In the genomic region with DNA sequence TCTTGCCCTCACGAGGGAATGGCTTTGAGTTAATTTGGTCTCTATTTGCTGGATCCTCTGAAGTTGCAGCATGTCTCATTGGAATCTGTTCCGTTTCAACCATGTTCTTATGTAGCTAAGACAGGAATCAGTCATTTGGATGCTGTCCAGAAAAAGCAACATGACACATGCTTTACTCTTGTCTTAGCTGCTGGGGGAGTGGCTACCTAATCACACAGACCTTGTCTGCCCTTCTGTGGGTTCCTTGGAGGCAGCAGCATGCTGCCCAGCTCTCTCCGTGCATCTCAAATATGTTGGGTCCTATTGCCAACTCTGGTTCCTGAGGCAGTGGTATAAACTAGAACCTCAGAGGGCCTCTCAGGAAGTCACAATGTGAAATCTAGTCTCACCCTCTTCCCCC, we compare ENCODE assay signal across 22 mouse cellular contexts. TPM values are rescaled to one million over a fixed set of nuclear protein-coding genes. Genes with fewer than 3 reads are reported as not detected.
DNase-seq lines count a peak whose midpoint lies in the region; ATAC-seq lines count a peak whose summit lies in the region.
"Had no signal": no experiment of that assay in that cellular context is flagged by ENCODE, and none has a peak within 500 bp of the region (broad histone marks: within the 10 kb centered on the region; RNA-seq: fewer than 3 reads in every experiment).

No protein-coding gene starts in this region.

- no peak for ATAC-seq in kidney, embryonic 14.5 days (ENCODE audit: low FRiP score, low TSS enrichment)
- ATAC-seq in hematopoietic stem cell, adult 5-6 weeks (replicated peaks in 1 of 2; ENCODE audit: insufficient read depth in 1 of 2, low FRiP score in 2 of 2, low TSS enrichment in 1 of 2, low read depth in 1 of 2, poor library complexity in 2 of 2, severe bottlenecking in 2 of 2), result peak; percentile 33 to 49; a peak in 3 of 4 replicates
- ATAC-seq: forebrain, embryonic 13.5 days; midbrain, embryonic 15.5 days had no signal

- no peaks in the 10 kb centered on the region for H3K27me3 ChIP-seq in heart, embryonic 10.5 days (ENCODE audit: insufficient read depth, poor library complexity, severe bottlenecking)
- H3K27me3 ChIP-seq in kidney, embryonic 14.5 days (ENCODE audit: control insufficient read depth, insufficient read depth, low read length), result no peaks in the 10 kb centered on the region
- H3K27me3 ChIP-seq: forebrain, embryonic 13.5 days; liver, embryonic 15.5 days; midbrain, embryonic 15.5 days; neural tube, embryonic 13.5 days had no signal

- no peaks in the 10 kb centered on the region for H3K9me3 ChIP-seq in heart, embryonic 10.5 days
- H3K9me3 ChIP-seq in kidney, embryonic 14.5 days (ENCODE audit: control insufficient read depth, low read length), result no peaks in the 10 kb centered on the region
- H3K9me3 ChIP-seq: forebrain, embryonic 13.5 days; G1E; liver, embryonic 15.5 days; midbrain, embryonic 15.5 days; neural tube, embryonic 13.5 days had no signal

- intact Hi-C loops in heart, postnatal 36 days (cut with DNase I), result no loop called here

- no peaks in the 10 kb centered on the region for H3K36me3 ChIP-seq in heart, embryonic 10.5 days
- H3K36me3 ChIP-seq in kidney, embryonic 14.5 days (ENCODE audit: control insufficient read depth, insufficient read depth, low read length), result no peaks in the 10 kb centered on the region
- H3K36me3 ChIP-seq: G1E; liver, embryonic 15.5 days; midbrain, embryonic 15.5 days; neural tube, embryonic 13.5 days had no signal

- H3K4me1 ChIP-seq in heart, embryonic 10.5 days, result peaks cover 12% of the 10 kb centered on the region
- no peaks in the 10 kb centered on the region for H3K4me1 ChIP-seq in kidney, embryonic 14.5 days (ENCODE audit: control insufficient read depth, insufficient read depth, low read length)
- H3K4me1 ChIP-seq: forebrain, embryonic 13.5 days; midbrain, embryonic 15.5 days; neural tube, embryonic 13.5 days had no signal

- no peak overlapping the region for H3K4me2 ChIP-seq in kidney, embryonic 14.5 days (replicated peaks; ENCODE audit: low read depth, low read length)
- H3K4me2 ChIP-seq: forebrain, embryonic 13.5 days; liver, embryonic 15.5 days; midbrain, embryonic 15.5 days; neural tube, embryonic 13.5 days had no signal

- peak; percentile 77 for DNase-seq in heart, embryonic 10.5 days (ENCODE audit: low spot score)
- DNase-seq in heart, postnatal 36 days, result no peak
- DNase-seq in kidney, postnatal 36 days, result no peak
- peak; percentile 92 for DNase-seq in 416B (ENCODE audit: low read depth)
- no peak for DNase-seq in spleen, adult 12 weeks (ENCODE audit: low spot score)
- no peak for DNase-seq in frontal cortex, postnatal 36 days (ENCODE audit: low spot score in 2 of 2)
- DNase-seq: cerebellum, adult 9-11 months; gastrocnemius, adult 2 months; kidney, adult 8-10 months; layer of hippocampus, adult 9-11 months; right cerebral cortex, adult 18-20 months had no signal

- 33% methylated on average over 3 of the region's 3 CpGs for WGBS in heart, embryonic 10.5 days
- WGBS in kidney, embryonic 14.5 days, result 53% methylated on average over 3 of the region's 3 CpGs

- H3K27ac ChIP-seq in heart, embryonic 10.5 days, result no peak overlapping the region
- peak overlapping the region; percentile 30; the same call in 1 of the 2 replicates for H3K27ac ChIP-seq in kidney, embryonic 14.5 days (ENCODE audit: low read depth, low read length)
- H3K27ac ChIP-seq: forebrain, embryonic 13.5 days; gastrocnemius, adult 2 months; liver, embryonic 15.5 days; midbrain, embryonic 15.5 days; neural tube, embryonic 13.5 days had no signal

- H3K9ac ChIP-seq in kidney, embryonic 14.5 days (ENCODE audit: low read depth, low read length), result no peak overlapping the region
- H3K9ac ChIP-seq: forebrain, embryonic 13.5 days; liver, embryonic 15.5 days; midbrain, embryonic 15.5 days; neural tube, embryonic 13.5 days had no signal

- no peak overlapping the region for H3K4me3 ChIP-seq in heart, embryonic 10.5 days
- no peak overlapping the region for H3K4me3 ChIP-seq in kidney, embryonic 14.5 days (ENCODE audit: low read length)
- H3K4me3 ChIP-seq: forebrain, embryonic 13.5 days; gastrocnemius, adult 2 months; liver, embryonic 15.5 days; midbrain, embryonic 15.5 days; neural tube, embryonic 13.5 days had no signal

RNA-seq across cellular contexts. Expression of gene Gm13691, which starts 28.0 kb away (rescaled TPM):
- polyA plus RNA-seq in heart, embryonic 10.5 days (2016; fragmentation: Nextera tagmentation; extraction: Ambion mirVana), result not detected in 2 replicates
- total RNA-seq in heart, postnatal 36 days (2021), result 1 to 10 TPM in 1 of 2 experiments, under 1 TPM in 1; 0.76 to 1.1 TPM
- polyA plus RNA-seq in kidney, embryonic 14.5 days (2014; fragmentation: Nextera tagmentation; extraction: Ambion mirVana), result not detected in 2 replicates
- total RNA-seq in hematopoietic stem cell, adult 5-6 weeks (2017), result not detected in 2 replicates
- polyA plus RNA-seq: C2C12; embryonic facial prominence, embryonic 11.5 days; forebrain, embryonic 13.5 days; G1E; hindbrain, embryonic 11.5 days; liver, embryonic 15.5 days; midbrain, embryonic 15.5 days; neural tube, embryonic 13.5 days; thymus, postnatal 0 days had no signal

RNA-seq across cellular contexts. Expression of gene Gm13697, which starts 33.8 kb away (rescaled TPM):
- not detected in 2 replicates for polyA plus RNA-seq in heart, embryonic 10.5 days (2016; fragmentation: Nextera tagmentation; extraction: Ambion mirVana)
- total RNA-seq in heart, postnatal 36 days (2021), result 1 to 10 TPM in 1 of 2 experiments, under 1 TPM in 1; 0.76 to 1.1 TPM
- polyA plus RNA-seq in kidney, embryonic 14.5 days (2014; fragmentation: Nextera tagmentation; extraction: Ambion mirVana), result not detected in 2 replicates
- total RNA-seq in hematopoietic stem cell, adult 5-6 weeks (2017), result not detected in 2 replicates
- polyA plus RNA-seq: C2C12; embryonic facial prominence, embryonic 11.5 days; forebrain, embryonic 13.5 days; G1E; hindbrain, embryonic 11.5 days; liver, embryonic 15.5 days; midbrain, embryonic 15.5 days; neural tube, embryonic 13.5 days; thymus, postnatal 0 days had no signal

RNA-seq across cellular contexts. Expression of gene Gm13694, which starts 39.6 kb away (rescaled TPM):
- not detected in 2 replicates for polyA plus RNA-seq in heart, embryonic 10.5 days (2016; fragmentation: Nextera tagmentation; extraction: Ambion mirVana)
- total RNA-seq in heart, postnatal 36 days (2021), result 1 to 10 TPM in 1 of 2 experiments, under 1 TPM in 1; 0.76 to 1.1 TPM
- polyA plus RNA-seq in kidney, embryonic 14.5 days (2014; fragmentation: Nextera tagmentation; extraction: Ambion mirVana), result not detected in 2 replicates
- not detected in 2 replicates for total RNA-seq in hematopoietic stem cell, adult 5-6 weeks (2017)
- polyA plus RNA-seq: C2C12; embryonic facial prominence, embryonic 11.5 days; forebrain, embryonic 13.5 days; G1E; hindbrain, embryonic 11.5 days; liver, embryonic 15.5 days; midbrain, embryonic 15.5 days; neural tube, embryonic 13.5 days; thymus, postnatal 0 days had no signal

RNA-seq across cellular contexts. Expression of gene Gm13696, which starts 45.4 kb away (rescaled TPM):
- not detected in 2 replicates for polyA plus RNA-seq in heart, embryonic 10.5 days (2016; fragmentation: Nextera tagmentation; extraction: Ambion mirVana)
- 1 to 10 TPM in 1 of 2 experiments, under 1 TPM in 1; 0.76 to 1.1 TPM for total RNA-seq in heart, postnatal 36 days (2021)
- polyA plus RNA-seq in kidney, embryonic 14.5 days (2014; fragmentation: Nextera tagmentation; extraction: Ambion mirVana), result not detected in 2 replicates
- not detected in 2 replicates for total RNA-seq in hematopoietic stem cell, adult 5-6 weeks (2017)
- polyA plus RNA-seq: C2C12; embryonic facial prominence, embryonic 11.5 days; forebrain, embryonic 13.5 days; G1E; hindbrain, embryonic 11.5 days; liver, embryonic 15.5 days; midbrain, embryonic 15.5 days; neural tube, embryonic 13.5 days; thymus, postnatal 0 days had no signal

RNA-seq across cellular contexts. Expression of gene Gm13695, which starts 51.2 kb away (rescaled TPM):
- polyA plus RNA-seq in heart, embryonic 10.5 days (2016; fragmentation: Nextera tagmentation; extraction: Ambion mirVana), result not detected in 2 replicates
- total RNA-seq in heart, postnatal 36 days (2021), result under 1 TPM in 1 of 2 experiments, not detected in 1; 0.76 TPM
- polyA plus RNA-seq in kidney, embryonic 14.5 days (2014; fragmentation: Nextera tagmentation; extraction: Ambion mirVana), result not detected in 2 replicates
- total RNA-seq in hematopoietic stem cell, adult 5-6 weeks (2017), result not detected in 2 replicates
- total RNA-seq: G1E had no signal
- polyA plus RNA-seq: C2C12; embryonic facial prominence, embryonic 11.5 days; forebrain, embryonic 13.5 days; G1E; hindbrain, embryonic 11.5 days; liver, embryonic 15.5 days; midbrain, embryonic 15.5 days; neural tube, embryonic 13.5 days; thymus, postnatal 0 days had no signal

Comparison
In these comparisons a context has a peak if more than half of its experiments do, and no peak if none do; other contexts are left out.
1. DNase-seq: peak in heart, embryonic 10.5 days (single experiment) and 416B (single experiment); none in heart, postnatal 36 days (0 of 2), kidney, postnatal 36 days (0 of 2), spleen, adult 12 weeks (single experiment) and frontal cortex, postnatal 36 days (0 of 2).